ENCODE assay signal across 8 mouse cellular contexts in the genomic region with DNA sequence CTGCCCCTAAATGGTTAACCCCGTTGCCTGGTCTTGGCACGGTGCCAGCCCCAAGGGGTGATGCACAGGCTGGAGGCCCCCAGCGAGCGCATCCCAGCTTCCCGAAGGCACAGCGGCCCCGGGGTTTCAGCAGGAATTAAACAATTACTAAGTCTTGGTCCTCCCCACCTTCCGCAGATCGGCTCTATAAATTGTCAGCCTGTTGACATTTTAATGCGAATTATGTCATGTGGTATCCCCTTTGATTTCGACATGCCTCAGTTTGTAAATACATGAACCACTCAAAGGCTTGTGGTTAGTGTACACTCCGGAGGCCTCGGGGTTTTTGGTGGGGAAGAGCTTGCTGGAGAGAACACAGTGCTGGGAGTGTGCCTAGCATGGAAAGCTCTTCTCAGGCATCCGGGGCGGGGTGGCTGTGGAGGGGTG.
DNase-seq lines count a peak whose midpoint lies in the region; TF ChIP-seq lines count a peak whose summit lies in the region.
"Had no signal": no experiment of that assay in that cellular context is flagged by ENCODE, and none has a peak within 500 bp of the region (broad histone marks: within the 10 kb centered on the region; RNA-seq: fewer than 3 reads in every experiment).

No protein-coding gene starts in this region.

- TF ChIP-seq CTCF in brain, embryonic 14.5 days (IDR thresholded peaks at IDR 0.05; ENCODE audit: borderline replicate concordance, extremely low read depth, insufficient read depth, insufficient read length), result no peak
- TF ChIP-seq CTCF in lung, adult 2 months (IDR thresholded peaks at IDR 0.05; ENCODE audit: insufficient read depth, low read length), result no peak

- 20% methylated on average over 15 of the region's 15 CpGs for whole genome bisulfite sequencing in lung, adult 2 months

- no peak overlapping the region for H3K4me3 ChIP-seq in lung, adult 2 months (replicated peaks; ENCODE audit: extremely low read depth, low read depth, low read length)

- no peak for TF ChIP-seq POLR2A in brain, embryonic 14.5 days (IDR thresholded peaks at IDR 0.05; ENCODE audit: borderline replicate concordance, extremely low read depth, insufficient read depth, insufficient read length, poor library complexity, severe bottlenecking)
- no peak for TF ChIP-seq POLR2A in lung, adult 2 months (IDR thresholded peaks at IDR 0.05; ENCODE audit: borderline replicate concordance, extremely low read depth, low read depth, low read length)

- peak; percentile 71 for DNase-seq in retina, postnatal 1 day
- DNase-seq in retina, embryonic 14.5 days (ENCODE audit: low spot score), result no peak
- DNase-seq in brain, embryonic 14.5 days (ENCODE audit: low read depth), result peak; percentile 57
- DNase-seq in lung, adult 2 months, result peak; percentile 39
- peak; percentile 55 for DNase-seq in urinary bladder, adult 18-20 months (ENCODE audit: low spot score in 2 of 2)
- DNase-seq in layer of hippocampus, adult 9-10 months (ENCODE audit: low spot score), result no peak
- DNase-seq in layer of hippocampus, adult 9-11 months, result no peak
- DNase-seq: cerebellum, postnatal 25 days had no signal

- peaks cover 19% of the 10 kb centered on the region for H3K4me1 ChIP-seq in lung, adult 2 months (ENCODE audit: control insufficient read depth, insufficient read depth, low read length)

Comparison
In these comparisons a context has a peak if more than half of its experiments do, and no peak if none do; other contexts are left out.
1. DNase-seq: peak in retina, postnatal 1 day (single experiment), brain, embryonic 14.5 days (single experiment), lung, adult 2 months (single experiment) and urinary bladder, adult 18-20 months (2 of 2); none in retina, embryonic 14.5 days (single experiment), layer of hippocampus, adult 9-10 months (single experiment) and layer of hippocampus, adult 9-11 months (single experiment).